Mouse (Mus musculus) testis, postnatal 14 days (tissue): ENCODE data around the gene Cry2.

ENCODE experiments used
- DNase-seq: peaks from one replicate; pipeline ENCODE4 v3.0.0; 2021; ENCODE audit warnings: low spot score

Gene Cry2

GRCm38 (mm10) chr2:92370821-92371805 lies 62.7 kb downstream of the Cry2 start:
- peak; percentile 67 for DNase-seq

- no peak for DNase-seq
These were observed 63.5 kb downstream of the Cry2 start for GRCm38 (mm10) chr2:92370375-92370774.

- DNase-seq = no peak
These were observed 66.3 kb downstream of the Cry2 start for GRCm38 (mm10) chr2:92367383-92368029.

- no peak for DNase-seq
These were observed 68.3 kb downstream of the Cry2 start for GRCm38 (mm10) chr2:92365568-92365967.

- DNase-seq = no peak
These were observed 69.8 kb downstream of the Cry2 start for GRCm38 (mm10) chr2:92364086-92364485.

GRCm38 (mm10) chr2:92362571-92363228 lies 71.1 kb downstream of the Cry2 start:
- no peak for DNase-seq

GRCm38 (mm10) chr2:92361795-92362194 lies 72.0 kb downstream of the Cry2 start:
- no peak for DNase-seq

GRCm38 (mm10) chr2:92360893-92361292 lies 73.0 kb downstream of the Cry2 start:
- DNase-seq = peak; percentile 6

GRCm38 (mm10) chr2:92360186-92360823 lies 73.5 kb downstream of the Cry2 start:
- no peak for DNase-seq

- DNase-seq = no peak
These were observed 74.5 kb downstream of the Cry2 start for GRCm38 (mm10) chr2:92359301-92359700.

- no peak for DNase-seq
These were observed 79.6 kb downstream of the Cry2 start for GRCm38 (mm10) chr2:92354224-92354623.
